Mouse (Mus musculus): ENCODE data around the gene Gabrr1. TPM values are rescaled to one million over a fixed set of nuclear protein-coding genes. Genes with fewer than 3 reads are reported as not detected.
"Not testable (repeated sequence)": the region's sequence is repeated elsewhere in the genome, so short reads cannot be mapped to it uniquely, and the experiment has no call there.

Gabrr1 gene
- total and polyA plus RNA-seq, 3 experiments = not detected

DNA sequence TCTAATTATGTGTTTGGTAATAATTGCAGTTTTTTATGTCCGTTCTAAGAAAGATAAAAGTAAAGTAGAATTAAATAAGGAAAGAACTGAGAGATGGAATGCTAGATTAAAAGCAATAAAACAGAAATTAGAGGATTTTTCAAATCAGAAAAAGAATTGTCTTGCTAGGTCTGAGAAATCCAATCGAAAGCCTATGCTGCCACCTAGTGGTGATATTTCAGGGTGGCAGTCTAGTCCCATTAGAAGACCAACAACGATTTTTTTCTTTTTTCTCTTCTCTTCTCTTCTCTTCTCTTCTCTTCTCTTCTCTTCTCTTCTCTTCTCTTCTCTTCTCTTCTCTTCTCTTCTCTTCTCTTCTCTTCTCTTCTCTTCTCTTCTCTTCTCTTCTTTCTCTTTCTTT is 13.2 kb upstream of the Gabrr1 start:
- TF ChIP-seq ZNF384 (IDR thresholded peaks at IDR 0.05; ENCODE audit: low read depth, low read length) = peak; percentile 79
- TF ChIP-seq ZC3H11A (IDR thresholded peaks at IDR 0.05; ENCODE audit: low read depth, low read length) = peak; percentile 84
- TF ChIP-seq SMC3 (IDR thresholded peaks at IDR 0.05; ENCODE audit: low read depth, low read length) = peak; percentile 81
- peak; percentile 88 for TF ChIP-seq RAD21 (IDR thresholded peaks at IDR 0.05; ENCODE audit: low read depth, low read length)
- TF ChIP-seq CTCF (IDR thresholded peaks at IDR 0.05 in 2 of 3, conservative IDR thresholded peaks at IDR 0.05 in 1 of 3; ENCODE audit: control insufficient read depth in 1 of 3, insufficient read depth in 1 of 3, low read depth in 2 of 3, low read length in 3 of 3, poor library complexity in 1 of 3, severe bottlenecking in 1 of 3) = peak; percentile 51 to 77 (median 53)
- DNase-seq (ENCODE audit: low read depth, low spot score) = peak; percentile 76
- not testable (repeated sequence) for H3K27ac ChIP-seq (ENCODE audit: control insufficient read depth, low read depth, low read length)

DNA sequence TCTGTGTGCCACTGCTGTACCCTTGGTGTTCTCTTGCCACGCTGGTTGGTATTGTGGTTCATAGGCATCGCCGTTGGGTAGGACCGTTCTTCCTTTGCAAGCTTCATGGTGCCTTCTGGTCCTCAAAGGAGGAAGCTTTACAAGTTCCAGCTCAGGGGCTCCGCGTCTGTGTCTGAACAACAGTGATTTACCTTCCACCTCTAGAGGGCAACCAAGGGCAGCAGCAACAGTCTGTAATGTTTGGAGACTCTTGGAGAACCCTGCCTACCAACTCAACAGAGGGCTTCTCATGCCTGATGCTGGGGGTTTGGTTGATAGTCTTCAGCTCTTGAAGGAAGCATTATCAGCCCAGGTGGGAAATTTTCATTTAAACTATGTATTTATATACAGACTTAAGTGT is 7.8 kb upstream of the Gabrr1 start:
- TF ChIP-seq SMC3 (IDR thresholded peaks at IDR 0.05; ENCODE audit: low read depth, low read length) (peak; percentile 47), RAD21 (IDR thresholded peaks at IDR 0.05; ENCODE audit: low read depth, low read length) (peak; percentile 33), GATA1 (IDR thresholded peaks at IDR 0.05; ENCODE audit: low read depth, low read length) (no peak), NELFE (IDR thresholded peaks at IDR 0.05; ENCODE audit: low read depth, low read length) (no peak), ZMIZ1 (IDR thresholded peaks at IDR 0.05; ENCODE audit: low read depth, low read length) (no peak), CTCF (IDR thresholded peaks at IDR 0.05 in 2 of 3, conservative IDR thresholded peaks at IDR 0.05 in 1 of 3; ENCODE audit: control insufficient read depth in 1 of 3, insufficient read depth in 1 of 3, low read depth in 2 of 3, low read length in 3 of 3, poor library complexity in 1 of 3, severe bottlenecking in 1 of 3) (peak; percentile 20 to 44 (median 39); a peak in 3 of 6 replicates), MEF2A (IDR thresholded peaks at IDR 0.05; ENCODE audit: extremely low read depth, insufficient replicate concordance, low read depth, low read length, poor library complexity, severe bottlenecking) (no peak)
- Histone ChIP-seq H3K27ac (ENCODE audit: control insufficient read depth, low read depth, low read length) (no peak overlapping the region), H3K79me2 (ENCODE audit: control insufficient read depth, insufficient read depth, low read length, poor library complexity) (no peaks in the 10 kb centered on the region), H3K9ac (ENCODE audit: control insufficient read depth, low read depth, low read length, poor library complexity, severe bottlenecking) (no peak overlapping the region), H3K4me3 (ENCODE audit: control insufficient read depth in 1 of 2, insufficient read depth in 1 of 2, low read depth in 2 of 2, low read length in 2 of 2) (no peak overlapping the region), H3K4me1 (ENCODE audit: control insufficient read depth in 1 of 2, insufficient read depth in 2 of 2, low read length in 2 of 2) (no peaks in the 10 kb centered on the region), H3K9me3 (replicated peaks; ENCODE audit: insufficient read depth, low read length) (no peaks in the 10 kb centered on the region), H3K36me3 (ENCODE audit: control insufficient read depth in 1 of 2, insufficient read depth in 2 of 2, low read length in 2 of 2) (no peaks in the 10 kb centered on the region), H3K27me3 (ENCODE audit: control insufficient read depth in 1 of 2, insufficient read depth in 2 of 2, low read length in 2 of 2) (no peaks in the 10 kb centered on the region)
- peak; percentile 32 for DNase-seq (ENCODE audit: low read depth, low spot score)

More for the DNA sequence above, 13.2 kb upstream of the Gabrr1 start:
- not testable (repeated sequence) for H3K9ac ChIP-seq (ENCODE audit: control insufficient read depth, low read depth, low read length, poor library complexity, severe bottlenecking); H3K27me3 ChIP-seq (ENCODE audit: control insufficient read depth in 1 of 2, insufficient read depth in 2 of 2, low read length in 2 of 2); H3K36me3 ChIP-seq (ENCODE audit: control insufficient read depth in 1 of 2, insufficient read depth in 2 of 2, low read length in 2 of 2); H3K79me2 ChIP-seq (ENCODE audit: control insufficient read depth, insufficient read depth, low read length, poor library complexity); H3K9me3 ChIP-seq (replicated peaks; ENCODE audit: insufficient read depth, low read length); H3K4me3 ChIP-seq (ENCODE audit: control insufficient read depth in 1 of 2, insufficient read depth in 1 of 2, low read depth in 2 of 2, low read length in 2 of 2); H3K4me1 ChIP-seq (ENCODE audit: control insufficient read depth in 1 of 2, insufficient read depth in 2 of 2, low read length in 2 of 2)

DNA sequence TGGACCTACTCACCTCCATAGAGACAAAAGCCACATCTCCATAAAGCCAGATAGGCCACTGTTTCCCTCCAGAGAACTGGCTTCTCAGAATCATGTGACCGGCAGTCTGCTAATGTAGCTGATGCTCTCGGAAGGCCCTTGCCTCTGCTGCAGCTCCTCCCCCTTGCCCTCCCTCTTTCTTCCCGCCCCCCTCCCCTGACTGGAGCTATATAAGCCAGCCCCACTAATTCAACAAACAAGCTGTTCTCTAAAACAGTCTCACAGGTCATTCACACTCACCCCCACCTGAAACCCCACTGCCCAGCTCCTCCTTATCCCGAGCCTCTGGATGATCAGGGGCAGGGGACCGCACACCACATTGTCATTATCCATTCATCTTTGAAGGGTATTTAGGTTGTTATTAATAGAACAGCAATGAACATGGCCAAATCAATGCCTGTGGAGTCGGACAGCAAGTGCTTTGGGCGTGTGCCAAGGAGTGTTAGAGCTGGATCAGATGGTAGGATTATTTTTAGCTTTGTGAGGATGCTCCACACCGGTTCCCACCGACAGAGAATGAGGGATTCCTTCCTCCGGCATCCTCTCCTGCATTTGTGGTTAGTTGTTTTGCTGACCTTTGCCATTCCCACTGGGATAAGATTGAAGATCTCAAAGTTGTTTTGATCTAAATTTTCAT is 6.8 kb upstream of the Gabrr1 start:
- TF ChIP-seq ZMIZ1 (IDR thresholded peaks at IDR 0.05; ENCODE audit: low read depth, low read length) (no peak), CHD1 (IDR thresholded peaks at IDR 0.05; ENCODE audit: low read depth, low read length) (no peak), JUND (IDR thresholded peaks at IDR 0.05; ENCODE audit: low read depth, low read length) (no peak), CTCF (IDR thresholded peaks at IDR 0.05 in 2 of 3, conservative IDR thresholded peaks at IDR 0.05 in 1 of 3; ENCODE audit: control insufficient read depth in 1 of 3, insufficient read depth in 1 of 3, low read depth in 2 of 3, low read length in 3 of 3, poor library complexity in 1 of 3, severe bottlenecking in 1 of 3) (no peak), SMC3 (IDR thresholded peaks at IDR 0.05; ENCODE audit: low read depth, low read length) (no peak), ZNF384 (IDR thresholded peaks at IDR 0.05; ENCODE audit: low read depth, low read length) (no peak), TAL1 (IDR thresholded peaks at IDR 0.05; ENCODE audit: low read length) (no peak), HCFC1 (IDR thresholded peaks at IDR 0.05; ENCODE audit: low read depth, low read length) (no peak)

More for the DNA sequence above, 6.8 kb upstream of the Gabrr1 start:
- no peak overlapping the region for H3K4me3 ChIP-seq (ENCODE audit: control insufficient read depth in 1 of 2, insufficient read depth in 1 of 2, low read depth in 2 of 2, low read length in 2 of 2)
- no peak for DNase-seq (ENCODE audit: low read depth, low spot score)
- H3K27me3 ChIP-seq (ENCODE audit: control insufficient read depth in 1 of 2, insufficient read depth in 2 of 2, low read length in 2 of 2) = no peaks in the 10 kb centered on the region
- H3K9me3 ChIP-seq (replicated peaks; ENCODE audit: insufficient read depth, low read length) = no peaks in the 10 kb centered on the region
- no peak overlapping the region for H3K27ac ChIP-seq (ENCODE audit: control insufficient read depth, low read depth, low read length)
- H3K9ac ChIP-seq (ENCODE audit: control insufficient read depth, low read depth, low read length, poor library complexity, severe bottlenecking) = no peak overlapping the region
- no peaks in the 10 kb centered on the region for H3K79me2 ChIP-seq (ENCODE audit: control insufficient read depth, insufficient read depth, low read length, poor library complexity)
- H3K4me1 ChIP-seq (ENCODE audit: control insufficient read depth in 1 of 2, insufficient read depth in 2 of 2, low read length in 2 of 2) = no peaks in the 10 kb centered on the region
- no peaks in the 10 kb centered on the region for H3K36me3 ChIP-seq (ENCODE audit: control insufficient read depth in 1 of 2, insufficient read depth in 2 of 2, low read length in 2 of 2)
